Mouse (Mus musculus): ENCODE measurements around the gene Pde2a. TPM values are rescaled to one million over a fixed set of nuclear protein-coding genes. Genes with fewer than 3 reads are reported as not detected.

The Pde2a gene
- polyA plus RNA-seq, 1 experiment from 2014 or later, result 46.5 TPM

DNA sequence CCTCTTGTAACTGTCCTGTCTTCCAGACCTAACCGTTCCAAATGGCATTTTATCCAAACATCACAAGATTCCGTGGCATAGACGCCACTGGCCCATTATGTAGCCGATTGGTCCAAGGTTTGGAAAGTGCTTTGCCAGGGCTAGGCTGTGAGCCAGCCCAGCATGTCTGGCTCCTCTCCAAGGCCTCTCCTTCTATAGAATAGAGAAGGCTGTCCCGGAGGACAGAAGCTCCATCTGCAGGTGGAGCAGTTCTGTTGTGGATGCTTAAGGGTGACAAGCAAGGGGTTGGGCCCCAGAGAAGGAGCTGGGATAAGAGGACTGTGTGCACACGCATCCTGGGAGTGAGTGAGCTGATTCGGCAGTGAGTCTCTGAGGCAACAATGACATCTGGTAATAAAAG, 92.2 kb downstream of the Pde2a start:
- Histone ChIP-seq H3K4me3 (ENCODE audit: low read length) (no peak overlapping the region), H3K27me3 (ENCODE audit: insufficient read depth, low read length) (no peaks in the 10 kb centered on the region), H3K9ac (replicated peaks; ENCODE audit: low read length) (no peak overlapping the region), H3K36me3 (ENCODE audit: insufficient read depth, low read length) (no peaks in the 10 kb centered on the region), H3K4me2 (replicated peaks; ENCODE audit: low read depth, low read length) (no peak overlapping the region), H3K4me1 (ENCODE audit: insufficient read depth, low read length) (no peaks in the 10 kb centered on the region), H3K9me3 (ENCODE audit: low read length) (no peaks in the 10 kb centered on the region), H3K27ac (ENCODE audit: low read length) (no peak overlapping the region)
- WGBS, result 79% methylated on average over 7 of the region's 7 CpGs
- ATAC-seq (ENCODE audit: low FRiP score, low TSS enrichment), result no peak

DNA sequence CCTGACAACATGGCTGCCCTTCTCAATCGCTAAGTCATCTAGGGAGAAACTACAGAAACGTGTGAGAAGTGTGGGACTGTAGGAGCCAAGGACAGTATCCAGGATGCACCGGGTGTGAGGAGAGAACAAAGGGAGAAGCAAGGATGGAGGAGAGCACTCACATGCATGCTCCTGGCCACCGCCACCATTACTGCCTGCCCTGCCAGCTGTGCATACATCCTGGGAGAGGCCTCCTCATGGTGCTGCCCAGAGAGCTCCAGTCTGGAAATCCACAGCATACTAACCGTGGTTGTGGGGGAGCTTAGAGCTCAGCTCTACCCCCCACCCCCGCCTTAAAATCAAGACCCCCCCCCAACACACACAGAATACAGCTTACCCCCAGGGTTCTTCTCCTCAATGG, 93.3 kb downstream of the Pde2a start:
- H3K9me3 ChIP-seq (ENCODE audit: low read length), result no peaks in the 10 kb centered on the region
- H3K4me2 ChIP-seq (replicated peaks; ENCODE audit: low read depth, low read length), result no peak overlapping the region
- 77% methylated on average over 6 of the region's 6 CpGs for WGBS
- H3K4me3 ChIP-seq (ENCODE audit: low read length), result no peak overlapping the region
- no peak for ATAC-seq (ENCODE audit: low FRiP score, low TSS enrichment)
- no peak overlapping the region for H3K9ac ChIP-seq (replicated peaks; ENCODE audit: low read length)
- no peaks in the 10 kb centered on the region for H3K36me3 ChIP-seq (ENCODE audit: insufficient read depth, low read length)
- no peaks in the 10 kb centered on the region for H3K27me3 ChIP-seq (ENCODE audit: insufficient read depth, low read length)
- no peaks in the 10 kb centered on the region for H3K4me1 ChIP-seq (ENCODE audit: insufficient read depth, low read length)
- no peak overlapping the region for H3K27ac ChIP-seq (ENCODE audit: low read length)

DNA sequence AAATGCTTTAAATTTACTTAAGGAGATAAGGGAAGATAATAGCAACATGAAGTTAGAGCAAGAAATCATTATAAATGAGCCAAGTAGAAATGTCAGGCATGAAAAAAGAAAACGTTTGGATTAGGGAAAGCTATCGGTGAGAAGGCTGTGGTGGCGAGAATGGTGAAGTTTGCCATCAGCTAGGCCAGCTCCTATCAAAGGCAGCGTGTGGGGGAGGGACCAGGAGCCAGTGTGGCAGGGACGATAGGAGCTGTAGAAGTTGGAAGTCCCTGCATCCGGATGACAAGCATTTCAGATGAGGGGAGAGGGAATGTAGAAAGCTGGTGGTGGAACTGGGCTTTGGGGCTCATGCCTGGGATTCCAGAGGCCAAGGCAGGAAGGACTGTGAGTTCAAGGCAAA, 93.8 kb downstream of the Pde2a start:
- 39% methylated on average over 6 of the region's 6 CpGs for WGBS
- no peak overlapping the region for H3K27ac ChIP-seq (ENCODE audit: low read length)
- H3K4me1 ChIP-seq (ENCODE audit: insufficient read depth, low read length), result no peaks in the 10 kb centered on the region
- no peak for ATAC-seq (ENCODE audit: low FRiP score, low TSS enrichment)
- no peaks in the 10 kb centered on the region for H3K9me3 ChIP-seq (ENCODE audit: low read length)
- H3K4me2 ChIP-seq (replicated peaks; ENCODE audit: low read depth, low read length), result no peak overlapping the region
- H3K4me3 ChIP-seq (ENCODE audit: low read length), result no peak overlapping the region
- H3K36me3 ChIP-seq (ENCODE audit: insufficient read depth, low read length), result no peaks in the 10 kb centered on the region
- no peak overlapping the region for H3K9ac ChIP-seq (replicated peaks; ENCODE audit: low read length)
- no peaks in the 10 kb centered on the region for H3K27me3 ChIP-seq (ENCODE audit: insufficient read depth, low read length)

DNA sequence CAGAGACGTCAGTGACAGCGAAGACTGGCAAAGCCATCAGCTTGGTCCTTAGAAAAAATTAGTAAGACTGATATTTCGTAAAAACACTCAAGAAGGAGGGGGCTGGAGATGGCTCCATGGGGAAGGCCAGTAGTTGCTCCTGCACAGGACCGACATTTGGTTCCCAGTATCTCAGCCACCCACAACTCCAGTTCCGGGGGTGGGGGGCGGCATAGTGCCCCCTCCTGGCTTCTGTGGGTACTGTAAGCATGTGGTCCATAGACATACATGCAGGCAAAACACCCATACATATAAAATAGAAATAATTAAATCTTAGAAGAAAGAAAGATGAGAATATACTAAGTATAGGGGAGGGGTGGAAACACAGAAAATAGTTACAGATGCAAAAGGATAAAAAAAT, 95.0 kb downstream of the Pde2a start:
- Histone ChIP-seq H3K27me3 (ENCODE audit: insufficient read depth, low read length) (no peaks in the 10 kb centered on the region), H3K4me1 (ENCODE audit: insufficient read depth, low read length) (no peaks in the 10 kb centered on the region), H3K36me3 (ENCODE audit: insufficient read depth, low read length) (no peaks in the 10 kb centered on the region), H3K4me2 (replicated peaks; ENCODE audit: low read depth, low read length) (no peak overlapping the region), H3K9me3 (ENCODE audit: low read length) (no peaks in the 10 kb centered on the region), H3K9ac (replicated peaks; ENCODE audit: low read length) (no peak overlapping the region), H3K4me3 (ENCODE audit: low read length) (no peak overlapping the region), H3K27ac (ENCODE audit: low read length) (no peak overlapping the region)
- 68% methylated on average over 6 of the region's 6 CpGs for WGBS
- ATAC-seq (ENCODE audit: low FRiP score, low TSS enrichment), result no peak

DNA sequence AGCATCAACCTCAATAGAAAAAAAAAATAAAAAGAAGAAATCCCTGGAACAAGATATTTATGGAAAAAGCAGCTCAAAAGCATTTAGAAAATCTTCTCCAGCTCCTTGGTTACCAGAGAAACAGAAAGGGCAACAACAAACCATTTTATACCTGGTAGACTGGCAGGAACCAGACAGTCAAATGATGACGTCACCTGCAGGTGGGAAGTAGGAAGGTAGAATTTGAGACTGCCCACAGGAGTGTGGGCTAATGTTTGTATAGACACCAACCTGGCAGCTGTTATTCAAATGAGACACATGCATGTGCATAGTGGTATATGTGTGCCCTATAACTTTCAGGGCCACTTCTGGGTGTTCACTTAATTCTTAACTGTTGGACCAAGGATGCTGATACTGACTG, 100.2 kb downstream of the Pde2a start:
- WGBS, result 71% methylated on average over 1 of the region's 1 CpGs
- Histone ChIP-seq H3K27ac (ENCODE audit: low read length) (no peak overlapping the region), H3K36me3 (ENCODE audit: insufficient read depth, low read length) (no peaks in the 10 kb centered on the region), H3K9me3 (ENCODE audit: low read length) (no peaks in the 10 kb centered on the region), H3K4me2 (replicated peaks; ENCODE audit: low read depth, low read length) (no peak overlapping the region), H3K27me3 (ENCODE audit: insufficient read depth, low read length) (no peaks in the 10 kb centered on the region), H3K4me3 (ENCODE audit: low read length) (no peak overlapping the region), H3K9ac (replicated peaks; ENCODE audit: low read length) (no peak overlapping the region), H3K4me1 (ENCODE audit: insufficient read depth, low read length) (no peaks in the 10 kb centered on the region)
- ATAC-seq (ENCODE audit: low FRiP score, low TSS enrichment), result no peak

DNA sequence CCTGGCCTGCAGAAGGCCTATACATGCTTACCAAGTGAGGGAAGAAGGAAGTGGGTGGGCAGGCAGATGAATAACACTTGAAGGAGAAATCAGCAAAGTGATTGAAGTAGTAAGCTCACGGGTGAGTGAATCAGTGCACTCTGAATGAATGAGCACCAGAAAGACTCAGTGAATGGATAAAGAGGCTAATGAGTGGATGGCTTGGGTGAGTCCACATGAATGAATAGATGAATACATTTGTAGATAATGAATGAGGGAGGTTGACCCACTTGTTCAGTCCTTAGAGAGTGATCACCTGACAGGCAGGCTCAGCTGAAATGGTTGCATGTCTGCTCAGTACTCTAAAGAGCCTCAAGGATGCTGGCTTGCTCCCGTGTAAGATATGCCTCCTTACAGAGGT, 101.7 kb downstream of the Pde2a start:
- no peaks in the 10 kb centered on the region for H3K9me3 ChIP-seq (ENCODE audit: low read length)
- ATAC-seq (ENCODE audit: low FRiP score, low TSS enrichment), result no peak
- 76% methylated on average over 2 of the region's 2 CpGs for WGBS

DNA sequence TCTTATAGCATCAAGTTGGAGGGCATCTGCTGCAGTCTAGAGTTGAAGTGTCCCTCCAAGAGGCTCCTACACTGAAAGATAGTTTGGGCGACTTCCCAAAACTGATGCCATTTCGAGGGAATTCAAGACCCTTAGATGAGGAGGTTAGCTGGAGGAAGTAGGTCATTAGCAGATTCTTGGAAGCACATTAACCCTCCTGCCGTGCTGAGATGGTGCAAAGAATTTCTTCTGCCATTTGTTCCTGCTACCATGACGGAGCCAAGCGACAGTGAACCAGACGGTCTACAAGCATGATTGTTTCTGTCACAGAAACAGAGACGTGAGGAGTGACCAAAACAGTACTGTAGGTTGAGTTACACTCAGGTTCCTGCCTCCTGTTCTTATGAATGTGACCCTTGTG, 105.0 kb downstream of the Pde2a start:
- Histone ChIP-seq H3K27me3 (ENCODE audit: insufficient read depth, low read length) (no peaks in the 10 kb centered on the region), H3K27ac (ENCODE audit: low read length) (no peak overlapping the region), H3K4me2 (replicated peaks; ENCODE audit: low read depth, low read length) (no peak overlapping the region), H3K4me3 (ENCODE audit: low read length) (no peak overlapping the region), H3K9me3 (ENCODE audit: low read length) (no peaks in the 10 kb centered on the region), H3K4me1 (ENCODE audit: insufficient read depth, low read length) (no peaks in the 10 kb centered on the region), H3K36me3 (ENCODE audit: insufficient read depth, low read length) (no peaks in the 10 kb centered on the region), H3K9ac (replicated peaks; ENCODE audit: low read length) (no peak overlapping the region)
- WGBS, result 54% methylated on average over 7 of the region's 7 CpGs
- ATAC-seq (ENCODE audit: low FRiP score, low TSS enrichment), result no peak

More for the DNA sequence above, 101.7 kb downstream of the Pde2a start:
- H3K9ac ChIP-seq (replicated peaks; ENCODE audit: low read length), result no peak overlapping the region
- H3K27ac ChIP-seq (ENCODE audit: low read length), result no peak overlapping the region
- no peaks in the 10 kb centered on the region for H3K4me1 ChIP-seq (ENCODE audit: insufficient read depth, low read length)
- H3K4me3 ChIP-seq (ENCODE audit: low read length), result no peak overlapping the region
- H3K36me3 ChIP-seq (ENCODE audit: insufficient read depth, low read length), result no peaks in the 10 kb centered on the region
- no peak overlapping the region for H3K4me2 ChIP-seq (replicated peaks; ENCODE audit: low read depth, low read length)
- no peaks in the 10 kb centered on the region for H3K27me3 ChIP-seq (ENCODE audit: insufficient read depth, low read length)

DNA sequence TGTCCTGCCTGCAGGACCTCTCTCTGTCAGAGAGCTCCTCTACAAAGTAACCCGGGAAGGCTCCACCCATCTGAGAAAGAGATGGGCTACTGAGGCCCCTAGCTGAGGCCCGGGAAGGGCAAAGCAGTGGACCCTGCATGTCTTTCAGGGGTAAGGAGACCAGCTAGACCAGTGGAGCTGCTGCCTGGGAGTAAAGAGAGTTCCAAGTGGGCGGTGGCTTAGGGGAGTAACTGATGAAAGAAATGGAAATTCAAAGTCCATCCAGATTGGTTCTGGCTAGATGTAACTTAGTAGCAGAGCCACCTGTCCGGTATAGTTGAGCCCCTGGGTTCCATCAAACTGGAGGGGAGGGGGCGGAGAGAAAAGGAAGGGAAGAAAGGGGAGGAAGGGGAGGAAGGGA, 112.9 kb downstream of the Pde2a start:
- H3K36me3 ChIP-seq (ENCODE audit: insufficient read depth, low read length), result no peaks in the 10 kb centered on the region
- H3K27me3 ChIP-seq (ENCODE audit: insufficient read depth, low read length), result no peaks in the 10 kb centered on the region
- H3K4me2 ChIP-seq (replicated peaks; ENCODE audit: low read depth, low read length), result no peak overlapping the region
- H3K27ac ChIP-seq (ENCODE audit: low read length), result no peak overlapping the region
- 23% methylated on average over 5 of the region's 5 CpGs for WGBS
- H3K4me3 ChIP-seq (ENCODE audit: low read length), result no peak overlapping the region
- H3K9ac ChIP-seq (replicated peaks; ENCODE audit: low read length), result no peak overlapping the region
- ATAC-seq (ENCODE audit: low FRiP score, low TSS enrichment), result no peak
- peaks cover 5% of the 10 kb centered on the region; the same call in 1 of the 2 replicates for H3K4me1 ChIP-seq (ENCODE audit: insufficient read depth, low read length)
- H3K9me3 ChIP-seq (ENCODE audit: low read length), result no peaks in the 10 kb centered on the region

DNA sequence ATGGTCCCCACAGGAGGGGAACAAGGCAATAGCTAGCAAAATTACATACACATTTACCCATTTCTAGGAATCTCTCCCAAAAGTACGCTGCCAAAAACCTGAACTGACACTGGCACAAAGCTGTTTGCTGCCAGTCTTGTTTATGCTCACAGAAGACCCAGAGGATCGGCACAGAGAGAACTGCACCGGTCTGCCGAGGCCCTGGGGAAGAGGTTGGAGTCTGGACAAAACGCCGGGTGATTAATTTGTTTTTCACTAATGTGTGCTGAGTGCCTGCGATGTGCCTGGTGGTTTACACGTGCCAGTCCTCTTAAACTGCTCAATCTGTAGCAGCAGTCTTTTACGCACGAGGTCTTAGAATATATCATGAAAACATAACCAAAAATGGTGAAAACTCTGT, 113.6 kb downstream of the Pde2a start:
- no peak overlapping the region for H3K4me3 ChIP-seq (ENCODE audit: low read length)
- H3K4me2 ChIP-seq (replicated peaks; ENCODE audit: low read depth, low read length), result no peak overlapping the region
- no peak overlapping the region for H3K9ac ChIP-seq (replicated peaks; ENCODE audit: low read length)
- no peaks in the 10 kb centered on the region for H3K27me3 ChIP-seq (ENCODE audit: insufficient read depth, low read length)
- no peak for ATAC-seq (ENCODE audit: low FRiP score, low TSS enrichment)
- H3K4me1 ChIP-seq (ENCODE audit: insufficient read depth, low read length), result peaks cover 5% of the 10 kb centered on the region; the same call in 1 of the 2 replicates
- H3K27ac ChIP-seq (ENCODE audit: low read length), result no peak overlapping the region
- no peaks in the 10 kb centered on the region for H3K9me3 ChIP-seq (ENCODE audit: low read length)
- H3K36me3 ChIP-seq (ENCODE audit: insufficient read depth, low read length), result no peaks in the 10 kb centered on the region
- 77% methylated on average over 10 of the region's 10 CpGs for WGBS

DNA sequence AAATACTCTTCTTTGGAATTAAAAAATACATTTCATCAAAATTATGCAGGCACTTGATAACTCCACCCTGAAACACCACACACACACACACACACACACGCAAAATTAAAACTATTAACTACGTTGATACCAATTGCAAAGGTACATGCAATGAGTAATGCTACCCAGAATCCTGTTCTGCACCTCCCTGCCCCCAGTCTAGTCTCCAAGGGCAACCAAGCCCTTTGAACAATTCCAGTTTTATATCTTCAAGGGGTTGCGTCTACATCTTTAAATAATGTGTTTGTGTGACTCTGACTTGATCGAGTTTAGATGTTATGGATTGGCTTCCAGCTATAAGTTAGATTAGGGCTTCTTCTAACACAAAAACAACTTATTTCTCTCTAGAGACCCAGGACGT, 114.0 kb downstream of the Pde2a start:
- Histone ChIP-seq H3K27me3 (ENCODE audit: insufficient read depth, low read length) (no peaks in the 10 kb centered on the region), H3K4me1 (ENCODE audit: insufficient read depth, low read length) (peaks cover 5% of the 10 kb centered on the region; the same call in 1 of the 2 replicates), H3K9ac (replicated peaks; ENCODE audit: low read length) (no peak overlapping the region), H3K27ac (ENCODE audit: low read length) (no peak overlapping the region), H3K4me2 (replicated peaks; ENCODE audit: low read depth, low read length) (no peak overlapping the region), H3K36me3 (ENCODE audit: insufficient read depth, low read length) (no peaks in the 10 kb centered on the region), H3K9me3 (ENCODE audit: low read length) (no peaks in the 10 kb centered on the region), H3K4me3 (ENCODE audit: low read length) (no peak overlapping the region)
- ATAC-seq (ENCODE audit: low FRiP score, low TSS enrichment), result no peak
- 82% methylated on average over 5 of the region's 5 CpGs for WGBS

DNA sequence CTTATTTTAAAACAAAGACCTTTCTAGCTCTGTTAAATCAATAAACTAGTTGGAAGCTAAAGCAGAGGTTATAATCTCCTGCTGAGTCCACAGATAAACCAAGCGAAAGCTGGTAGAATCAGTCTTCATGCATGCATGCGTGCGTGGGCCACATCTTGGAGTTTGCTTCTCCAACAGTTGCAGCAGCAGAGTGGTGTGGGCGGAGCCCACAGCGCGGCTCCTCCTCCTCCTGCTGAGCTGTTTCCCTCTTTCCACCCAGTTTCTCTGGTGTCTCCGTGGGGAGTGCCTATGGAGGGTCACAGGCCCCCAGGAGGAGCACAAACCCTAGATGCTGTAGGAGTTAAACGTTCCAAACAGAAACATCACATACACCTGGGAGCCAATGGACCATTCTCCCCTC, 116.0 kb downstream of the Pde2a start:
- Histone ChIP-seq H3K4me2 (replicated peaks; ENCODE audit: low read depth, low read length) (peak overlapping the region; percentile 5; the same call in 1 of the 2 replicates), H3K4me3 (ENCODE audit: low read length) (no peak overlapping the region), H3K4me1 (ENCODE audit: insufficient read depth, low read length) (peaks cover 11% of the 10 kb centered on the region; the same call in 1 of the 2 replicates), H3K36me3 (ENCODE audit: insufficient read depth, low read length) (no peaks in the 10 kb centered on the region), H3K27ac (ENCODE audit: low read length) (no peak overlapping the region), H3K9me3 (ENCODE audit: low read length) (no peaks in the 10 kb centered on the region), H3K9ac (replicated peaks; ENCODE audit: low read length) (no peak overlapping the region), H3K27me3 (ENCODE audit: insufficient read depth, low read length) (no peaks in the 10 kb centered on the region)
- 46% methylated on average over 8 of the region's 8 CpGs for WGBS
- ATAC-seq (ENCODE audit: low FRiP score, low TSS enrichment), result no peak

Data from kidney, embryonic 16.5 days (tissue).